Mouse (Mus musculus): ENCODE data around the gene Gm5269. TPM values are rescaled to one million over a fixed set of nuclear protein-coding genes. Genes with fewer than 3 reads are reported as not detected.

Gene Gm5269
- polyA plus RNA-seq, 1 experiment from 2014 or later, result not detected

- Histone ChIP-seq H3K9ac (no peak overlapping the region), H3K4me3 (no peak overlapping the region), H3K9me3 (replicated peaks) (no peaks in the 10 kb centered on the region), H3K27me3 (no peaks in the 10 kb centered on the region), H3K27ac (no peak overlapping the region), H3K4me2 (no peak overlapping the region), H3K4me1 (no peaks in the 10 kb centered on the region), H3K36me3 (ENCODE audit: poor library complexity, severe bottlenecking) (no peaks in the 10 kb centered on the region)
- no peak for ATAC-seq
- WGBS, result 87% methylated on average over 4 of the region's 4 CpGs
These were observed 24.2 kb upstream of the Gm5269 start for GRCm38 (mm10) chr1:45914236-45914635.

- H3K9ac ChIP-seq, result no peak overlapping the region
- H3K4me2 ChIP-seq, result no peak overlapping the region
- H3K36me3 ChIP-seq (ENCODE audit: poor library complexity, severe bottlenecking), result no peaks in the 10 kb centered on the region
- H3K9me3 ChIP-seq (replicated peaks), result no peaks in the 10 kb centered on the region
- no peaks in the 10 kb centered on the region for H3K27me3 ChIP-seq
- H3K27ac ChIP-seq, result no peak overlapping the region
- peaks cover 4% of the 10 kb centered on the region; the same call in 1 of the 2 replicates for H3K4me1 ChIP-seq
- 31% methylated on average over 5 of the region's 5 CpGs for WGBS
- no peak; the same call in 1 of the 2 replicates for ATAC-seq
- H3K4me3 ChIP-seq, result no peak overlapping the region
These were observed 15.2 kb upstream of the Gm5269 start for GRCm38 (mm10) chr1:45905107-45905821.

- Histone ChIP-seq H3K27me3 (no peaks in the 10 kb centered on the region), H3K9ac (no peak overlapping the region), H3K4me3 (no peak overlapping the region), H3K27ac (no peak overlapping the region), H3K36me3 (ENCODE audit: poor library complexity, severe bottlenecking) (no peaks in the 10 kb centered on the region), H3K4me2 (no peak overlapping the region), H3K9me3 (replicated peaks) (no peaks in the 10 kb centered on the region), H3K4me1 (peaks cover 4% of the 10 kb centered on the region; the same call in 1 of the 2 replicates)
- ATAC-seq, result no peak
- 78% methylated on average over 3 of the region's 3 CpGs for WGBS
These were observed 14.1 kb upstream of the Gm5269 start for GRCm38 (mm10) chr1:45904161-45904560.

- 59% methylated on average over 1 of the region's 1 CpGs for WGBS
- Histone ChIP-seq H3K9ac (no peak overlapping the region), H3K4me3 (no peak overlapping the region), H3K27me3 (no peaks in the 10 kb centered on the region), H3K36me3 (ENCODE audit: poor library complexity, severe bottlenecking) (no peaks in the 10 kb centered on the region), H3K27ac (no peak overlapping the region), H3K4me2 (no peak overlapping the region), H3K4me1 (no peaks in the 10 kb centered on the region), H3K9me3 (replicated peaks) (no peaks in the 10 kb centered on the region)
- no peak for ATAC-seq
These were observed 8.0 kb upstream of the Gm5269 start for GRCm38 (mm10) chr1:45898044-45898443.

GRCm38 (mm10) chr1:45894168-45894912 lies 4.3 kb upstream of the Gm5269 start:
- Histone ChIP-seq H3K36me3 (ENCODE audit: poor library complexity, severe bottlenecking) (no peaks in the 10 kb centered on the region), H3K4me2 (no peak overlapping the region), H3K4me1 (no peaks in the 10 kb centered on the region), H3K9me3 (replicated peaks) (no peaks in the 10 kb centered on the region), H3K4me3 (no peak overlapping the region), H3K27me3 (no peaks in the 10 kb centered on the region), H3K27ac (no peak overlapping the region), H3K9ac (no peak overlapping the region)
- WGBS, result 90% methylated on average over 6 of the region's 6 CpGs
- no peak for ATAC-seq

GRCm38 (mm10) chr1:45891986-45892385 lies 1.9 kb upstream of the Gm5269 start:
- no peak overlapping the region for H3K27ac ChIP-seq
- H3K4me1 ChIP-seq, result no peaks in the 10 kb centered on the region
- H3K4me3 ChIP-seq, result no peak overlapping the region
- WGBS, result 79% methylated on average over 2 of the region's 2 CpGs
- H3K36me3 ChIP-seq (ENCODE audit: poor library complexity, severe bottlenecking), result no peaks in the 10 kb centered on the region
- no peaks in the 10 kb centered on the region for H3K9me3 ChIP-seq (replicated peaks)
- no peak for ATAC-seq
- H3K27me3 ChIP-seq, result no peaks in the 10 kb centered on the region
- H3K4me2 ChIP-seq, result no peak overlapping the region
- no peak overlapping the region for H3K9ac ChIP-seq

GRCm38 (mm10) chr1:45886800-45887199 lies 3.3 kb downstream of the Gm5269 start:
- 91% methylated on average over 9 of the region's 9 CpGs for WGBS

GRCm38 (mm10) chr1:45883378-45883777 lies 6.7 kb downstream of the Gm5269 start:
- ATAC-seq, result no peak
- no peak overlapping the region for H3K27ac ChIP-seq

More at GRCm38 (mm10) chr1:45886800-45887199, 3.3 kb downstream of the Gm5269 start:
- Histone ChIP-seq H3K9me3 (replicated peaks) (no peaks in the 10 kb centered on the region), H3K27ac (no peak overlapping the region), H3K4me3 (no peak overlapping the region), H3K9ac (no peak overlapping the region), H3K4me2 (no peak overlapping the region), H3K27me3 (no peaks in the 10 kb centered on the region), H3K4me1 (no peaks in the 10 kb centered on the region), H3K36me3 (ENCODE audit: poor library complexity, severe bottlenecking) (no peaks in the 10 kb centered on the region)
- ATAC-seq, result no peak

GRCm38 (mm10) chr1:45882076-45882475 lies 8.0 kb downstream of the Gm5269 start:
- no peaks in the 10 kb centered on the region for H3K4me1 ChIP-seq
- no peak overlapping the region for H3K4me2 ChIP-seq
- WGBS, result 66% methylated on average over 6 of the region's 6 CpGs
- H3K9ac ChIP-seq, result no peak overlapping the region
- H3K36me3 ChIP-seq (ENCODE audit: poor library complexity, severe bottlenecking), result no peaks in the 10 kb centered on the region
- no peak overlapping the region for H3K4me3 ChIP-seq
- H3K9me3 ChIP-seq (replicated peaks), result no peaks in the 10 kb centered on the region
- ATAC-seq, result no peak
- no peak overlapping the region for H3K27ac ChIP-seq
- H3K27me3 ChIP-seq, result no peaks in the 10 kb centered on the region

More at GRCm38 (mm10) chr1:45883378-45883777, 6.7 kb downstream of the Gm5269 start:
- Histone ChIP-seq H3K4me2 (no peak overlapping the region), H3K27me3 (no peaks in the 10 kb centered on the region), H3K9me3 (replicated peaks) (no peaks in the 10 kb centered on the region), H3K4me1 (no peaks in the 10 kb centered on the region), H3K36me3 (ENCODE audit: poor library complexity, severe bottlenecking) (no peaks in the 10 kb centered on the region), H3K4me3 (no peak overlapping the region), H3K9ac (no peak overlapping the region)

- Histone ChIP-seq H3K27ac (no peak overlapping the region), H3K4me1 (no peaks in the 10 kb centered on the region), H3K36me3 (ENCODE audit: poor library complexity, severe bottlenecking) (no peaks in the 10 kb centered on the region), H3K9me3 (replicated peaks) (no peaks in the 10 kb centered on the region), H3K9ac (no peak overlapping the region), H3K4me2 (no peak overlapping the region), H3K4me3 (no peak overlapping the region), H3K27me3 (no peaks in the 10 kb centered on the region)
- 84% methylated on average over 3 of the region's 3 CpGs for WGBS
- ATAC-seq, result no peak
These were observed 8.7 kb downstream of the Gm5269 start for GRCm38 (mm10) chr1:45881228-45881832.

- no peak for ATAC-seq
- no peaks in the 10 kb centered on the region for H3K27me3 ChIP-seq
- no peak overlapping the region for H3K27ac ChIP-seq
- H3K4me2 ChIP-seq, result no peak overlapping the region
- H3K9ac ChIP-seq, result no peak overlapping the region
- no peaks in the 10 kb centered on the region for H3K4me1 ChIP-seq
- H3K9me3 ChIP-seq (replicated peaks), result no peaks in the 10 kb centered on the region
- no peaks in the 10 kb centered on the region for H3K36me3 ChIP-seq (ENCODE audit: poor library complexity, severe bottlenecking)
- 85% methylated on average over 3 of the region's 3 CpGs for WGBS
- no peak overlapping the region for H3K4me3 ChIP-seq
These were observed 12.6 kb downstream of the Gm5269 start for GRCm38 (mm10) chr1:45877463-45877862.

GRCm38 (mm10) chr1:45876450-45877198 lies 13.4 kb downstream of the Gm5269 start:
- H3K27ac ChIP-seq, result no peak overlapping the region
- WGBS, result 91% methylated on average over 6 of the region's 6 CpGs
- H3K4me3 ChIP-seq, result no peak overlapping the region
- no peaks in the 10 kb centered on the region for H3K4me1 ChIP-seq
- no peak for ATAC-seq
- H3K36me3 ChIP-seq (ENCODE audit: poor library complexity, severe bottlenecking), result no peaks in the 10 kb centered on the region
- no peaks in the 10 kb centered on the region for H3K9me3 ChIP-seq (replicated peaks)
- H3K4me2 ChIP-seq, result no peak overlapping the region
- H3K27me3 ChIP-seq, result no peaks in the 10 kb centered on the region
- H3K9ac ChIP-seq, result no peak overlapping the region
